8 mouse cellular contexts compared by ENCODE assay signal in the genomic region with DNA sequence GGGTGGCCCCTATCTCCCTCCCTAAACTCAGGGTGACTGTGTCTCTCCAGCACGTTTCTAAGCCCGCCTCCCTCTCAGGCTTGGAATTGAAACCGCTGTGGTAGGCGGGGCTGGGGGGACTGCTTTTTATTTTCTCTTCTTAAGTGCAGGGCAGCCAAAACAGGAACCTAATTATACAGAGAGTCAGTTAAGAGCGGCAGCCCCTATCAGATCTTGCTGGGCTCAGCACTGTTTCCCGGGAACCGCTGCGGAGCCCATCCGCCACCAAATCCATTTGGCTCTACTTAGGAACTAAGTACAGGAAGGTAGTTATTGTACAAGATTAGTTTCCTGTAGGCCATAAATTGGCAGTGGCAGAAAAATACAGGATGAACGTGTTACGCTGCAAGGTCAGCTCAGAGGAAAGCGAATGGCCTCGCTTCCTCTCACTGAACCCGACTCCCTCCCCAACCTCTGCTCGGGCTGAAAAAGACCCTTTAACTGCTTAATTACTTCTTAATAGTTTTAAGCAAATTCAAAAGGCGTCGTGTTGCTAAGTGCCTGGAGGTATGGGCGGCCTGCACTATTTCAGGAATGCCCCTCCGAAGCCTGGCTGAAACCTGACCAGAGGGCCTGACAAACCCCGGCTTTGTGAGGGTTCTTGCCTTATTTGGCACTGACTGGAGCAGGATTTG.
DNase-seq lines count a peak whose midpoint lies in the region; ATAC-seq and TF ChIP-seq lines count a peak whose summit lies in the region.

No protein-coding gene starts in this region.

- no peak for ATAC-seq in heart, embryonic 14.5 days (ENCODE audit: insufficient number of reproducible peaks, insufficient read depth, low FRiP score, low read depth)
- ATAC-seq in kidney, embryonic 15.5 days (replicated peaks; ENCODE audit: low FRiP score): peak; percentile 63

- no peaks in the 10 kb centered on the region for H3K36me3 ChIP-seq in ES-E14 (ENCODE audit: control insufficient read depth, insufficient read depth, low read length, poor library complexity, severe bottlenecking)
- no peaks in the 10 kb centered on the region for H3K36me3 ChIP-seq in heart, embryonic 14.5 days (ENCODE audit: control insufficient read depth, insufficient read depth, low read length)
- no peaks in the 10 kb centered on the region for H3K36me3 ChIP-seq in kidney, embryonic 15.5 days
- H3K36me3 ChIP-seq in small intestine, adult 2 months (ENCODE audit: control insufficient read depth, insufficient read depth, low read length): no peaks in the 10 kb centered on the region

- no peak for TF ChIP-seq CTCF in small intestine, adult 2 months (IDR thresholded peaks at IDR 0.05; ENCODE audit: extremely low read depth, insufficient read length, insufficient replicate concordance, low read depth, low read length)
- no peak for TF ChIP-seq CTCF in cerebellum, adult 2 months (IDR thresholded peaks at IDR 0.05; ENCODE audit: borderline replicate concordance, insufficient read depth, low read depth, low read length)

- H3K4me2 ChIP-seq in heart, embryonic 14.5 days (ENCODE audit: low read length): peak overlapping the region; percentile 53
- H3K4me2 ChIP-seq in kidney, embryonic 15.5 days: peak overlapping the region; percentile 49

- peaks cover 3 to 22% of the 10 kb centered on the region in 2 experiments; a peak in 2 of 4 replicates for H3K4me1 ChIP-seq in ES-E14 (ENCODE audit: control insufficient read depth in 2 of 2, insufficient read depth in 2 of 2, low read length in 2 of 2, poor library complexity in 1 of 2)
- peaks cover 61 to 70% of the 10 kb centered on the region in 2 experiments for H3K4me1 ChIP-seq in heart, embryonic 14.5 days (ENCODE audit: control insufficient read depth in 2 of 2, insufficient read depth in 2 of 2, low read length in 2 of 2)
- peaks cover 77% of the 10 kb centered on the region for H3K4me1 ChIP-seq in kidney, embryonic 15.5 days
- peaks cover 6% of the 10 kb centered on the region for H3K4me1 ChIP-seq in small intestine, adult 2 months (ENCODE audit: control insufficient read depth, insufficient read depth, insufficient read length, low read length)
- H3K4me1 ChIP-seq in cerebellum, adult 2 months (ENCODE audit: control insufficient read depth, insufficient read depth, low read length): peaks cover 6% of the 10 kb centered on the region

- no peak for TF ChIP-seq POLR2A in small intestine, adult 2 months (IDR thresholded peaks at IDR 0.05; ENCODE audit: low read depth, low read length)
- no peak for TF ChIP-seq POLR2A in cerebellum, adult 2 months (IDR thresholded peaks at IDR 0.05; ENCODE audit: borderline replicate concordance, insufficient read depth, low read length)

- in situ Hi-C loops in ES-E14 (cut with MboI; ENCODE audit: low sequenced_read_pairs in 2 of 2, unreplicated experiment in 2 of 2): no loop called here

- WGBS in heart, embryonic 14.5 days: 4% methylated on average over 20 of the region's 20 CpGs
- 2% methylated on average over 20 of the region's 20 CpGs for WGBS in kidney, embryonic 15.5 days
- WGBS in small intestine, adult 2 months: 13% methylated on average over 20 of the region's 20 CpGs
- 70% methylated on average over 20 of the region's 20 CpGs for WGBS in cerebellum, adult 2 months

- no peaks in the 10 kb centered on the region for H3K9me3 ChIP-seq in ES-E14 (ENCODE audit: control insufficient read depth, insufficient read depth, low read depth, low read length)
- H3K9me3 ChIP-seq in heart, embryonic 14.5 days (ENCODE audit: control insufficient read depth, low read length): no peaks in the 10 kb centered on the region
- no peaks in the 10 kb centered on the region for H3K9me3 ChIP-seq in kidney, embryonic 15.5 days (replicated peaks)

- H3K27ac ChIP-seq in ES-E14 (ENCODE audit: insufficient read depth, low read depth, low read length, poor library complexity, severe bottlenecking): peak overlapping the region; percentile 76
- peak overlapping the region; percentile 89 to 92 for H3K27ac ChIP-seq in heart, embryonic 14.5 days (replicated peaks in 1 of 2; ENCODE audit: control insufficient read depth in 1 of 2, insufficient read depth in 1 of 2, low read depth in 2 of 2, low read length in 2 of 2)
- peak overlapping the region; percentile 95 for H3K27ac ChIP-seq in kidney, embryonic 15.5 days
- H3K27ac ChIP-seq in small intestine, adult 2 months (ENCODE audit: insufficient read depth, low read depth, low read length): 0 out of 2 replicates have a peak overlapping the region, but pooled peaks have one; percentile 35
- H3K27ac ChIP-seq in cerebellum, adult 2 months (ENCODE audit: insufficient read depth, low read length): no peak overlapping the region

- H3K9ac ChIP-seq in ES-E14 (ENCODE audit: insufficient read depth, low read depth, low read length, poor library complexity, severe bottlenecking): no peak overlapping the region
- H3K9ac ChIP-seq in heart, embryonic 14.5 days (ENCODE audit: low read length): peak overlapping the region; percentile 65
- 0 out of 2 replicates have a peak overlapping the region, but pooled peaks have one; percentile 5 for H3K9ac ChIP-seq in kidney, embryonic 15.5 days

- H3K4me3 ChIP-seq in ES-E14 (ENCODE audit: insufficient read depth in 1 of 2, low read depth in 1 of 2, low read length in 2 of 2, poor library complexity in 1 of 2, severe bottlenecking in 1 of 2): peak overlapping the region; percentile 28 to 52
- H3K4me3 ChIP-seq in heart, embryonic 14.5 days (ENCODE audit: control insufficient read depth in 1 of 2, insufficient read depth in 1 of 2, low read depth in 1 of 2, low read length in 2 of 2): no peak overlapping the region
- H3K4me3 ChIP-seq in kidney, embryonic 15.5 days (replicated peaks): no peak overlapping the region
- H3K4me3 ChIP-seq in small intestine, adult 2 months (ENCODE audit: low read depth, low read length): peak overlapping the region; percentile 39
- H3K4me3 ChIP-seq in cerebellum, adult 2 months (replicated peaks; ENCODE audit: insufficient read depth, low read depth, low read length): no peak overlapping the region

- no peaks in the 10 kb centered on the region for H3K27me3 ChIP-seq in heart, embryonic 14.5 days (ENCODE audit: control insufficient read depth, insufficient read depth, low read length)
- peaks cover 25% of the 10 kb centered on the region for H3K27me3 ChIP-seq in kidney, embryonic 15.5 days
- no peaks in the 10 kb centered on the region for H3K27me3 ChIP-seq in small intestine, adult 2 months (ENCODE audit: control insufficient read depth, insufficient read depth, low read length)
- no peaks in the 10 kb centered on the region for H3K27me3 ChIP-seq in cerebellum, adult 2 months (ENCODE audit: control insufficient read depth, insufficient read depth, low read length)

- peak; percentile 89 for DNase-seq in A20 (ENCODE audit: low read depth, low spot score)
- DNase-seq in ES-E14 (ENCODE audit: low read depth, low spot score): peak; percentile 61
- DNase-seq in embryo, embryonic 9.5 days (ENCODE audit: extremely low spot score): peak; percentile 87
- DNase-seq in lung, postnatal 14 days: peak; percentile 67
- no peak for DNase-seq in cerebellum, adult 2 months

TF ChIP-seq in ES-E14, 5 proteins besides CTCF, POLR2A, EP300 and RAD21:
- 0 out of 2 replicates have a peak, but pooled peaks have one; percentile 24 for TF ChIP-seq MAFK (IDR thresholded peaks at IDR 0.05; ENCODE audit: insufficient read depth, low read depth, low read length)
- no peak for TF ChIP-seq ZC3H11A (IDR thresholded peaks at IDR 0.05; ENCODE audit: borderline replicate concordance, low read depth, low read length)

Comparison
In these comparisons a context has a peak if more than half of its experiments do, and no peak if none do; other contexts are left out.
1. DNase-seq: peak in A20 (single experiment), ES-E14 (single experiment), embryo, embryonic 9.5 days (single experiment) and lung, postnatal 14 days (single experiment); none in cerebellum, adult 2 months (0 of 2).
2. H3K4me3 ChIP-seq: peak in ES-E14 (2 of 2) and small intestine, adult 2 months (single experiment); none in heart, embryonic 14.5 days (0 of 2), kidney, embryonic 15.5 days (single experiment) and cerebellum, adult 2 months (single experiment).